In the genomic region with DNA sequence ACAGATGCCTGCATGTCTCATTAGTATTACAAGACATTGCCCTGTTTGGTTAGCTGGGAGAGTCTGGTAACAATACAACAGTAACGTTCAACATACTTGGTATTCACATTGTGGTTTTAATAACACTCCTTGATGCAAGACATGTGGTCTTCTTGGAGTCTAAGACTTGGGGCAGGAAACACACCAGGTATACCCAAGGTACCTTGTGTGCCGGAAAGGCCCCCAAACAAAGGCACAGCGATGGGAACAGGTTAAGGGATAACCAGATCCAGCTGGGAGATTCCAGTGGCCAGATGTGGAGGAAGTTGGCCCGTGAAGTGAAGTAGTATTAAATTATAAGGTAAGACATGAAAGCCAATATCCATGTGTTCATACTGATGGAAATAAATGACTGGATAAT, we compare ENCODE assay signal across 27 mouse cellular contexts.
"Had no signal": no experiment of that assay in that cellular context is flagged by ENCODE, and none has a peak within 500 bp of the region (broad histone marks: within the 10 kb centered on the region; RNA-seq: fewer than 3 reads in every experiment).

No protein-coding gene starts in this region.

- ATAC-seq: hindbrain, postnatal 0 days; intestine, embryonic 16.5 days; liver, embryonic 12.5 days had no signal

- H3K4me1 ChIP-seq: heart, embryonic 10.5 days; heart, embryonic 12.5 days; hindbrain, embryonic 15.5 days; kidney, embryonic 15.5 days; limb, embryonic 13.5 days; limb, embryonic 15.5 days; liver, embryonic 12.5 days had no signal

- H3K36me3 ChIP-seq: heart, embryonic 10.5 days; heart, embryonic 12.5 days; hindbrain, embryonic 10.5 days; hindbrain, embryonic 13.5 days; hindbrain, embryonic 15.5 days; kidney, embryonic 15.5 days; limb, embryonic 13.5 days; limb, embryonic 15.5 days; liver, embryonic 12.5 days had no signal

- H3K9me3 ChIP-seq: heart, embryonic 10.5 days; heart, embryonic 12.5 days; hindbrain, embryonic 10.5 days; hindbrain, embryonic 13.5 days; hindbrain, embryonic 15.5 days; kidney, embryonic 15.5 days; limb, embryonic 13.5 days; limb, embryonic 15.5 days; liver, embryonic 12.5 days had no signal

- H3K4me2 ChIP-seq: heart, embryonic 12.5 days; hindbrain, embryonic 13.5 days; hindbrain, embryonic 15.5 days; kidney, embryonic 15.5 days; limb, embryonic 13.5 days; limb, embryonic 15.5 days; liver, embryonic 12.5 days had no signal

- DNase-seq: gastrocnemius, adult 2 months; gastrocnemius, postnatal 10 days; gastrocnemius, postnatal 25 days; heart, adult 18-20 months; heart, postnatal 10 days; heart, postnatal 4 days; kidney, adult 11 months; kidney, adult 2 months; kidney, adult 9 months; kidney, postnatal 14 days; kidney, postnatal 36 days; layer of hippocampus, adult 9-11 months; layer of hippocampus, postnatal 36 days had no signal

- H3K27me3 ChIP-seq: heart, embryonic 12.5 days; hindbrain, embryonic 13.5 days; hindbrain, embryonic 15.5 days; kidney, embryonic 15.5 days; limb, embryonic 13.5 days; limb, embryonic 15.5 days; liver, embryonic 12.5 days had no signal

- H3K27ac ChIP-seq: gastrocnemius, adult 2 months; heart, embryonic 10.5 days; hindbrain, embryonic 10.5 days; hindbrain, embryonic 13.5 days; hindbrain, embryonic 15.5 days; hindbrain, postnatal 0 days; kidney, embryonic 15.5 days; kidney, postnatal 0 days; left cerebral cortex, adult 2 months; limb, embryonic 13.5 days; limb, embryonic 15.5 days; liver, embryonic 12.5 days; liver, embryonic 14.5 days had no signal

- H3K9ac ChIP-seq: heart, embryonic 12.5 days; hindbrain, embryonic 13.5 days; hindbrain, embryonic 15.5 days; kidney, embryonic 15.5 days; limb, embryonic 13.5 days; limb, embryonic 15.5 days; liver, embryonic 12.5 days; liver, embryonic 14.5 days had no signal

- H3K4me3 ChIP-seq: gastrocnemius, adult 2 months; heart, embryonic 10.5 days; heart, embryonic 12.5 days; hindbrain, embryonic 10.5 days; hindbrain, embryonic 13.5 days; hindbrain, embryonic 15.5 days; kidney, embryonic 15.5 days; left cerebral cortex, adult 2 months; limb, embryonic 13.5 days; limb, embryonic 15.5 days; liver, embryonic 12.5 days had no signal
